Mouse (Mus musculus): ENCODE results near the gene Tmem235.
A peak's percentile ranks its signal among the peaks of the same experiment; 100 is the strongest.
"Not testable (repeated sequence)": the region's sequence is repeated elsewhere in the genome, so short reads cannot be mapped to it uniquely, and the experiment has no call there.

Tmem235 gene

DNA sequence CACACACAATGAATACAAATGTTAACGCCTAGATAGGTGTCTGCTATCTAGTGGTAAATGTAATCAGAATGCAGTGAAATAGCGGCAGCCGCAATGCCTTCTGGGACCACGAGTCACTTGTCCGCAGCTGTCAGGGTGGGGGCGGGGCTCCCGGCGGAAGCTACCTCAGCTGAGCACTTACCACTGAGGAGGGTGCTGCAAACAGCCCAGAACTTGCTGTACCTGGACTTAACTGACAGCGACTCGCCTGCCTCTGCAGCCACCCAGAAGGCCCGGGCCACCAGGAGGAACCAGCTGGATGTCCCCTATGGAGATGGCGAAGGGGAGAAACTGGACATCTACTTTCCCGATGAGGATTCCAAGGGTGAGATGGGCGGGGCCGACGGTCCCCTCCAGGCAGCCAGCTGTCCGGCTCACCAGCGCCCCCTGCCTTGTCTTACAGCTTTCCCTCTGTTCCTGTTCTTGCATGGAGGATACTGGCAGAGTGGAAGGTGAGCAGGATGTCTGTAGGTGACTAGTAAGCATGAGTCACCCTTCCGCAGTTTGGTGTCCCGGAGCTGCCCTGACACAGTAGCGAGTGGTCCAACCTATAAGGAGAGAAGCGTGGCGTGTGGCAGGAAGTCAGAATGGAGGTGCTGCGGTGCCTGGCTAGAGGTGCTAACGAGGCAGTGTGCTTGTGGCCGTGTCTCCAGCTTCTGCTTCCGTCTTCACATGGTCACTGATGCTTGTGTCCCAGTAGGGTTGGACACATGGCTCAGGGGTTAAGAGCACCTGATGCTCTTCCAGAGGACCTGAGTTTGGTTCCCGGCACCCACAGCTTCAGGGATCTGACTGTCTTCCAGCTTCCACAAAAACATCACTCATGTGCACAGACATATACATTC lies 28.2 kb upstream of the Tmem235 start:
- DNase-seq (ENCODE audit: low read depth, low spot score), result peak; percentile 94

- DNase-seq (ENCODE audit: low read depth, low spot score), result not testable (repeated sequence)
Observed at GRCm38 (mm10) chr11:117833509-117833908, 27.0 kb upstream of the Tmem235 start.

DNA sequence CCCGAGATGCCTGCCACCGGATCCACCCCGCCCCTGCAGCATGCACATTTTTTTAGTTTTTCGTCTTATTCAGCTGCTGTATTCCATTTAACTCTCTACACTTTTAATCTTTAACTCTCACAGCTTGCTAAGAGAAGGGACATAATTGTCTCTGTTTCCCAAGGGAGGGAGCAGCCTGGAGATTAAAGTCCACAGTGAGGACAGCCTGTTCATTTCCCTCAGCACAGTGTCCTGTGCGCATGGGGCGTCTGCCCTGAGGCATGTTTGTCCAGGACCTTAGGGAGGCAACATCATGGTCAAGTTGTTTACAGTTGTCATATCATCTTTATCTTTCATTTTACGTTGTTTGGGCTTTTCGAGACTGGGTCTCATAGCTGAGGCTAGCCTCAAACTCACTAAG lies 26.5 kb upstream of the Tmem235 start:
- DNase-seq (ENCODE audit: low read depth, low spot score), result no peak

- DNase-seq (ENCODE audit: low read depth, low spot score), result peak; percentile 68
Observed at GRCm38 (mm10) chr11:117836306-117836705, 24.2 kb upstream of the Tmem235 start.

- peak; percentile 65 for DNase-seq (ENCODE audit: low read depth, low spot score)
Observed at GRCm38 (mm10) chr11:117838572-117838971, 22.0 kb upstream of the Tmem235 start.

- DNase-seq (ENCODE audit: low read depth, low spot score), result no peak
Observed at GRCm38 (mm10) chr11:117839021-117839420, 21.5 kb upstream of the Tmem235 start.

DNA sequence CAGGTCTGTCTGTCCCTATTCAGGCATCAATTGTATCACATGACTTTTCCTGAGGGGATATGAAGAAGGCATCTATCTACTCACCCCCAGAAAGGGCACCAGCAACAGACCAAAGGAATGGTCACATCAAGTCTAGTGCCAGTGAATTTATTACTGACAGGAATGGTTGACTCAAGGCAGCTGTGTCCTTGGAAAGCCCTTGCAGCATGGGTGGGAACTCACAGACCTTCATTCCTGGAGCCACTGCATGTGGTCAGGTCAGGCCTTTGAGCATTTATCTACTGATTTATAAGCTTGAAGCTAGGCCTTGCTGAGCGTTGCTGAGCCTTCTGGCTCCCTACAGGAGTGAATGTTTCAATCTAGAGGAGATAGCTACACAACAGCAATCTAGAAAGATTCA lies 19.6 kb upstream of the Tmem235 start:
- DNase-seq (ENCODE audit: low read depth, low spot score), result no peak

DNA sequence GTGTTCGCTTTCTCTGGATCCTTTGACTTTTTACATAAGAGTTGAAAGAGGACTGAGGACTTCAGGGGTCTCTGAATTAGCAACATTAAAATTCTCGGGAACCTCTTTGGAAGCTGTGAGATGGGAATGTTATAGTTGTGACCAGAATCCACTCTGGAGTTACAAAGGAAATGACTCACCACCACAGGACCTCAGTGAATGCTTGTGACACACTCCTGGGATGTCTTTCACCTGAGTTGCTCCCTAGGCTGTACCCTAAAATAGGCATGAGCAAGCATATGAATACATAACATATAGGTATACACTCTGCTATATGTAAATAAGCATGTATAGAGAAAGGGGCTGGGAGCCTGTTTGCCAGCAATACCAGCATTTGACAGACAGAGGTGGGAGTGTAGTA lies 17.1 kb upstream of the Tmem235 start:
- DNase-seq (ENCODE audit: low read depth, low spot score), result no peak

DNA sequence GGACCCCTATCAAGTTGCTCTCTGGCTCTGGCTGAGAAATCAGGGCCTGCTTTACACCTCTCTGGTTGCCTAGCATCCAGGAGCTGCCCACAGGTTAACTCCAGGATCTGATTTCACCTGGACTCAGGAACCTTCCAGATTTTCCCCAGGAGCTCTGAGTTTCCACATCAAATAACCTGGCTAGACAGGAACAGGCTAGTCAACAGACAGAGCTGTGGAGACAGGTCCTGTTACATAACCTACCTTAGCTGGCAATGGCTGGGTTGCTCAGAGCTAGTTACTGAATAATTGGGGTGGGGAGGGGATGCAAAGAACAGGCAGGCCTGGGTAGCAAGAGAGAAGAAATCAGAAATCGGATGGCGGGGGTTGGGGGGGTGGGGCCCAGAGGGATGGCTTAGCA lies 15.6 kb upstream of the Tmem235 start:
- DNase-seq (ENCODE audit: low read depth, low spot score), result no peak

- DNase-seq (ENCODE audit: low read depth, low spot score), result no peak
Observed at GRCm38 (mm10) chr11:117845651-117846050, 14.9 kb upstream of the Tmem235 start.

- no peak for DNase-seq (ENCODE audit: low read depth, low spot score)
Observed at GRCm38 (mm10) chr11:117846640-117847039, 13.9 kb upstream of the Tmem235 start.

DNA sequence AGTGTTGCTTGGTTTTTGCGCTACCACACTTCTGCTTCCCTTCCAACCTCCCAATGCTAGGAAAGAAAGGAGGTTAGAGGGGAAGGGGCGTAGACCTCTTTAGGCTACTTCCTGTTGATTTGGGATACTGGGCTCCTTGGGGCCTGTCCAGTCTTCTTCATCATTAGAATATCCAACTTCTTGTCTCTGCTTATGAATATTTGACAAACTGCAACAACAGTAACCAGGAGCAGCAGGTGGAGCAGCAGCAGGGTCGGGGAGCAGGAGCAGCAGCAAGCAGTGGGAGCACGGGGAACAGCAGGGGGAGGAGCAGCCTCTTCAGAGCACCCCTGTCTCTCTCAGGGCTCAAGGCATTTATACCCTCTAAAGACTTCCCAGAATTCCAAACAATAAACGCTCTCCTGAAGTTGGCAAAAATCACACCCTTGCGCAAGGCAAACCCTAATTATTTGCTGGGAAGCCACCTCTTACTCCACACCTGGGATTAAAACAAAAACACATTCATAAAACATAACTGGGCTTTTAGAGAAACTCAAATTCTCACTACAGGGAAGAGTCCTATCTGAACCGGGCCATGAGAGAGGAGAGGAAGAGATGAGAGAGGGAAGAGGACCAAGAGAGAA lies 12.8 kb upstream of the Tmem235 start:
- DNase-seq (ENCODE audit: low read depth, low spot score), result no peak

- no peak for DNase-seq (ENCODE audit: low read depth, low spot score)
Observed at GRCm38 (mm10) chr11:117848271-117848984, 12.1 kb upstream of the Tmem235 start.

GRCm38 (mm10) chr11:117848985-117849671 lies 11.4 kb upstream of the Tmem235 start, which contains the start of gene Birc5:
TSS of gene Birc5 (plus strand) at chr11:117849251.
- peak; percentile 94 for DNase-seq (ENCODE audit: low read depth, low spot score)

GRCm38 (mm10) chr11:117852875-117853274 lies 7.7 kb upstream of the Tmem235 start:
- DNase-seq (ENCODE audit: low read depth, low spot score), result no peak

DNA sequence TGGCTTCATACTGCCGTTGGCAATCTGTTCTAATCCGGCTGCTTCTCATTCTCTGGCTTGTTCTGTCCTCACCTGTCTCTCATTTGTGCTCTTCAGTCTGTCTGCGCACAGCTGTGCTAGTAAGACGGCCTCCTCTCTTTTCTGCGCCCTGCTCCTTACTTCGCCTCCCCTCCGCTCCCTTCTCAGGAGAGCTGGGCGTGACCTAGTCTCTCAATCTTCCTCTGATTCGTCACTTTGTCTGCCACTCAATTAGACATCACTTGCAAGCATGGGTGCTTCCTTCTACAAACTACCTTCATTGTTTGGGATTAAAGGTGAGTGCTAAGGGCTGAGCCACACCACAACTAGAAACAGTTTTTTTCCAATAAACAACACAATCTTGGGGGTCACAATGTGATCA lies 6.3 kb upstream of the Tmem235 start:
- no peak for DNase-seq (ENCODE audit: low read depth, low spot score)

- DNase-seq (ENCODE audit: low read depth, low spot score), result no peak
Observed at GRCm38 (mm10) chr11:117855360-117855759, 5.2 kb upstream of the Tmem235 start.

GRCm38 (mm10) chr11:117855975-117856374 lies 4.6 kb upstream of the Tmem235 start:
- no peak for DNase-seq (ENCODE audit: low read depth, low spot score)

GRCm38 (mm10) chr11:117857462-117857861 lies 3.1 kb upstream of the Tmem235 start:
- no peak for DNase-seq (ENCODE audit: low read depth, low spot score)

- DNase-seq (ENCODE audit: low read depth, low spot score), result no peak
Observed at GRCm38 (mm10) chr11:117858392-117858791, 2.2 kb upstream of the Tmem235 start.

DNA sequence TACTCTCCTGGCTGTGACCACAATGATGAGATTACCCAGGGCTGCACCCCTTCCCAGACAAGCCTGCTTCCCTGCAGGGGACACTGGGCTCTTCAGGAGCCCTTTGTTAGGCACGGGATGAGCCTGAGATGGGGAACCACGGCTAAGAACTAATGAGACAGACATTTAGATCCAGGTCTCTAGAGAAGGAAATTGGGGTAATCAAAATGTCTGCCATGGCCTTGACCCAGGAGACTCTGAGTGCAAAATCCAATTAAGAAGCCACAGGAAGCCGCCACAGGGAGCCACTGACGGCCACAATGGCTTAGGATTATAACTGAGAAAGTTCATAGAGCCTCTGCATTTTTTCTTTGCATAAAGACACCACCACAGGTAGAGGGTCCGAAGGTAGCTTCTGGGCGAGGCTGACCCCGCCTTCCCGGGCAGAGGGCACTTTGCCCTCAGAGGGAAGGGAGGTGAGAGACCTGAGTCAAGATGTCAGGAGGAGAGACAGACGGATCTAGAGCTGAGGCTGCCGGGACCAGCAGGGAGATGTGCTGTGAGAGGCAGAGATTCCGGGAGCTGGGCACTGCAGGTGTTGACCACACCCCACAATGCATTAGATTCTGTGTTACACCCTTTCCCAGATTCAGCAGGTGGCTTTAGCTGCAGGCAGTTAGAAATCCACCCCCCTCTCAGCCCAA lies 2.8 kb downstream of the Tmem235 start:
- DNase-seq (ENCODE audit: low read depth, low spot score), result no peak
